Mouse (Mus musculus): ENCODE data around the gene Ccdc92b. TPM values are rescaled to one million over a fixed set of nuclear protein-coding genes. Genes with fewer than 3 reads are reported as not detected.

Ccdc92b gene
- total RNA-seq, 1 experiment from 2014 or later, result 0.05 TPM

DNA sequence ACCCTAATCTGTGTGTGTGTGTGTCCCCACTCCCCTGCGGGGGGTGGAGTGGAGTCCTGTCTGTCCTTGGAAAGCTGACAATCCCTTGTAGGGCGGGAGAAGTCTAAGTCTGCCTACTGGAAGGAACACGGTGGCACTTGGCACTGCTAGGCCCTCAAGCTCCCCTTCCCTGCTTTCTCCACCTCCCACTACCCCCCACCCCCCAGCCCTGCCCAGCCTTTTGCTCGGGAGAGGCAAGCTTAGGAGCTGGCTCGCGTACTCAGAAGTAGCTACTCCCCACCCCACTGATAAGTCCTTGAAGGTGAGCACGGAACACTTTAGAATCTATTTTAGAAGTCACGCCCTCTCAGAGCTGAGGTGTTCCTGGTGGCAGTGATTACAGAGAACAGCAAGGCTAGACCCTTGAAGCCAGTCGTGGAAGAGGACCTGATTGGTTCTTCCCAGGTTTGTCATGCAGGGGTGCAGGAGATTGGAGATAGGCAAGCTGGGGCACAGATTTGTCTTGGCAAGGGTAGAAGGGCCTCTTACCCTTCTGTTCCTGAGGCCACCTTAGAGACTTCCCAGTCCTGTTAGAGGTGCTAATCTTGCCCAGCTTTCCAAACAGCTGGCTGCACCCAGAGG is 19.5 kb downstream of the Ccdc92b start:
- no peak for ATAC-seq (replicated peaks in 1 of 2; ENCODE audit: insufficient read depth in 1 of 2, low FRiP score in 2 of 2, low TSS enrichment in 1 of 2, low read depth in 1 of 2, poor library complexity in 2 of 2, severe bottlenecking in 2 of 2)

- no peak for ATAC-seq (replicated peaks in 1 of 2; ENCODE audit: insufficient read depth in 1 of 2, low FRiP score in 2 of 2, low TSS enrichment in 1 of 2, low read depth in 1 of 2, poor library complexity in 2 of 2, severe bottlenecking in 2 of 2)
Measured at GRCm38 (mm10) chr11:74639628-74640027, 20.2 kb downstream of the Ccdc92b start.

GRCm38 (mm10) chr11:74647966-74648365 is 28.6 kb downstream of the Ccdc92b start:
- peak in 1 of 2 experiments; percentile 6; a peak in 1 of 4 replicates for ATAC-seq (replicated peaks in 1 of 2; ENCODE audit: insufficient read depth in 1 of 2, low FRiP score in 2 of 2, low TSS enrichment in 1 of 2, low read depth in 1 of 2, poor library complexity in 2 of 2, severe bottlenecking in 2 of 2)

DNA sequence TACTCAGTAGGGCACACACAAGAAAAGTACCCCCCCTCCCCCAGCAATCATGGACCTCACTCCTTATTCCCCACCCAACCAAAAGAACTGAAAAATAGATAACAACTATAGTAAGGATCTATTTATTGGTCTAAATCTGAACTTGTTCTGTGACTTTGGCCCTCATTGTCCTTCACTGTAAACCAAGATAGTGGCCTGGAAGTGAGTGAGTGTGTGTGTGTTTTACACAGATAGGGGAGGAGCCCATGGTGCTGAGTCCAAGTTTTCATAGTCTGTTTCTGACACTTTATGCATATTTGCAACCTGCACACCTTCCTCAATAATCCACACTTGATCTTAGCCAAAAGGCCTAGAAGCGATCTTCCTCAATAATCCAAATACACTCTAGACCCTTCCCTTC is 29.3 kb downstream of the Ccdc92b start:
- 0 out of 4 replicates have a peak, but pooled peaks of 1 of the 2 experiments have one; percentile 4 for ATAC-seq (replicated peaks in 1 of 2; ENCODE audit: insufficient read depth in 1 of 2, low FRiP score in 2 of 2, low TSS enrichment in 1 of 2, low read depth in 1 of 2, poor library complexity in 2 of 2, severe bottlenecking in 2 of 2)

GRCm38 (mm10) chr11:74649095-74649646 is 29.8 kb downstream of the Ccdc92b start, which contains the start of gene Cluh:
Gene Cluh (plus strand): TSS chr11:74649495.
- ATAC-seq (replicated peaks in 1 of 2; ENCODE audit: insufficient read depth in 1 of 2, low FRiP score in 2 of 2, low TSS enrichment in 1 of 2, low read depth in 1 of 2, poor library complexity in 2 of 2, severe bottlenecking in 2 of 2), result peak; percentile 93 to 95

DNA sequence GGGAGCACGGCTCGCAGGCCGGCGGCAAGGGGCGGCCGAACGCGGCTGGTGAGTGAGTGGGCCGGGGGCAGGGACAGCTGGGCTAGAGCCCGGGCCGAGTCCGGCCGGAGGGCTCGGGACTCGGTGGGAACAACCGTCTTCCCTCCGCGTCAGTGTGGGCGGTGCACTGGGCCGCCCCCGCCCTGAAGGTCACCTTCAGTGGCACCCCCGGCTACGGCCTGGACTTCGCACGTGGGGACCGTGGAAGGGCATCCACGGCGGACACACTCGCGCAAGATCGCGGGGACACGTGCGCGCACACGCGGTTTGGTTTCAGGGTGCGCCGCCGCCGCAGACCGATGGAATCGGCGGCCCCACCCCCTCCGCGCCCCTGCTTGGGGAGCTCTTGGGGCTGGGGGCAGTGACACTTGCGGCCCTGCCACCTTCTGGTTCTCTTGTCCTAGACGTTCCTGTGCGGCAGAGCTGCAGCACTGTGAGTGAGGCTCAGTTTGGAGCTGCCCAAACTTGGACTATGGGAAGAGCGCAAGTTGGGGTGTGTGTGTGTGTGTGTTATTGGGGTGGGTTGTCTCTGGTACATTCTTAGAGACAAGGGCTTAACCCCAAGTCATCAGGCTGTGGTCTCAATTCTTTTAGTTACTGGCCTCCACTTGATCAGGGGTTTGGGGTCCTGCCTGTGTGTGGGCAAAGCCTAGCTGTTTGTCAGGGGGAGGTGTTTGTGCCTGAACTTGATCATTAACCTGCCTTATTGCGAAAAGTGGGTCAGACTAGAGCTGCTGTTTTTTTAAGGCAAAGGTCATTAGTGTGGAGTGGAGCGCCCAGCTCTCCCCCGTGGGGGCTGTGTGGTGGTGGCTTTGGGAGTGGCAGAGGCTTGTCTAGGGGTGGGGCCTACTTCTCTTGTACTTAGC is 30.5 kb downstream of the Ccdc92b start:
- no peak; a peak in 1 of 4 replicates for ATAC-seq (replicated peaks in 1 of 2; ENCODE audit: insufficient read depth in 1 of 2, low FRiP score in 2 of 2, low TSS enrichment in 1 of 2, low read depth in 1 of 2, poor library complexity in 2 of 2, severe bottlenecking in 2 of 2)

GRCm38 (mm10) chr11:74650576-74651100 is 31.2 kb downstream of the Ccdc92b start:
- no peak for ATAC-seq (replicated peaks in 1 of 2; ENCODE audit: insufficient read depth in 1 of 2, low FRiP score in 2 of 2, low TSS enrichment in 1 of 2, low read depth in 1 of 2, poor library complexity in 2 of 2, severe bottlenecking in 2 of 2)

DNA sequence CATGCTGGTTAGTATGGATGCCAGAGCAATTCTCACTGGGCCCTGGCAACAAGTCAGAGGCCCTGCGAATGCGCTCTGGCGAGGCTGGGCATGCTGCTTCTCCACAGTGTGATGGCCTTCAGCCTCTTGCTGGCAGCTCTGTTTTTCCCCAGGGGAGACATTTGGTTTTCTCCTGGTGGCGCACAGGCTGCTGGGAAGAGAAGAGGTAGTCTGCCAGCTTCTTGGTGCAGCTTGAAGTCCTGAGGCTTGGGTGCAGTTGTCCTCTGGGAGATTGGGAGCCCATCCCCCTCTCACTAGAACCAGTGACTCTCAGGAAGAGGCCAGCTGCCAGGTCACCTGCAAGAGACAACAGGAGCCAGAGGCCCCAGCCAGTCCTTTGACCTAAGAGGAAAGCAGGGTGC is 33.4 kb downstream of the Ccdc92b start:
- ATAC-seq (replicated peaks in 1 of 2; ENCODE audit: insufficient read depth in 1 of 2, low FRiP score in 2 of 2, low TSS enrichment in 1 of 2, low read depth in 1 of 2, poor library complexity in 2 of 2, severe bottlenecking in 2 of 2), result no peak

GRCm38 (mm10) chr11:74653385-74653784 is 34.0 kb downstream of the Ccdc92b start:
- ATAC-seq (replicated peaks in 1 of 2; ENCODE audit: insufficient read depth in 1 of 2, low FRiP score in 2 of 2, low TSS enrichment in 1 of 2, low read depth in 1 of 2, poor library complexity in 2 of 2, severe bottlenecking in 2 of 2), result no peak

DNA sequence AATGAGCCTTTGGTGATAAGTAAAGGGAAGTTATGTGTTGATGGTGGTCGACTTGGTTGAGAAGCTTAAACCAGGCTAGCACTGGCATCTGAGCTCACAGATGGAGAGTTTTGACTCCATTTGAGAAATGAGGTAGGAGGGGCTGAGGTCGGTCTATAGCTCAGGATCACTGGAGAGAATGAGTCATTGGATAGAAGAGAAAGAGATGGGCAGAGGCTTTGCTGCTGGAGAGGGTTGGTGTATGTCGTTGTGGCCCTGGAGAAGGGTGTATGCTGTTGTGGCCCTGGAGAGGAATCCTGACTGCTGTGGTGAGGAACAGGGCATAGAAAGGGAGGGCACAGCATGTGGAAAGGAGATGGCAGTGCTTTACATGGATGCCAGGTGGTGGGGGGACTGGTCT is 36.5 kb downstream of the Ccdc92b start:
- ATAC-seq (replicated peaks in 1 of 2; ENCODE audit: insufficient read depth in 1 of 2, low FRiP score in 2 of 2, low TSS enrichment in 1 of 2, low read depth in 1 of 2, poor library complexity in 2 of 2, severe bottlenecking in 2 of 2), result no peak

GRCm38 (mm10) chr11:74660336-74660735 is 40.9 kb downstream of the Ccdc92b start:
- ATAC-seq (replicated peaks in 1 of 2; ENCODE audit: insufficient read depth in 1 of 2, low FRiP score in 2 of 2, low TSS enrichment in 1 of 2, low read depth in 1 of 2, poor library complexity in 2 of 2, severe bottlenecking in 2 of 2), result no peak

GRCm38 (mm10) chr11:74661641-74662040 is 42.2 kb downstream of the Ccdc92b start:
- ATAC-seq (replicated peaks in 1 of 2; ENCODE audit: insufficient read depth in 1 of 2, low FRiP score in 2 of 2, low TSS enrichment in 1 of 2, low read depth in 1 of 2, poor library complexity in 2 of 2, severe bottlenecking in 2 of 2), result no peak

DNA sequence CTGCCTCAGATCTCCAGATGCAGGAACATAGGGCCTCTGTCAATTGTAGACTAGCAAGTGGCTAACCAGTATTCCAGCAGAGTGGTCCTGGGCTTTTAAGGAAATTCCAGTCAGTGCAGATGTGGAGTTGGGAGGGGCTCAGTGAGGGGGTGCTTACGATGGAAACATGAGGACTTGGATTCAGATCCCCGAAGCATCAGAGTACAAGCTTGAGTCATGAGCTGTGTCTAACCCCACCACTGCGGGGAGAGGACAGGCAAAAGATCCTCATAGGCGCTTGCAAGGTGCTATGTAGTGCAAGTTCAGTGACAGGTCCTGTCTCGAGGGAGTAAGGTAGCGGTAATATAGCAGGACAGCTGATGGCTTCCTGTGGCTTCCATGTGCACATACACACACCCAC is 42.8 kb downstream of the Ccdc92b start:
- no peak for ATAC-seq (replicated peaks in 1 of 2; ENCODE audit: insufficient read depth in 1 of 2, low FRiP score in 2 of 2, low TSS enrichment in 1 of 2, low read depth in 1 of 2, poor library complexity in 2 of 2, severe bottlenecking in 2 of 2)

DNA sequence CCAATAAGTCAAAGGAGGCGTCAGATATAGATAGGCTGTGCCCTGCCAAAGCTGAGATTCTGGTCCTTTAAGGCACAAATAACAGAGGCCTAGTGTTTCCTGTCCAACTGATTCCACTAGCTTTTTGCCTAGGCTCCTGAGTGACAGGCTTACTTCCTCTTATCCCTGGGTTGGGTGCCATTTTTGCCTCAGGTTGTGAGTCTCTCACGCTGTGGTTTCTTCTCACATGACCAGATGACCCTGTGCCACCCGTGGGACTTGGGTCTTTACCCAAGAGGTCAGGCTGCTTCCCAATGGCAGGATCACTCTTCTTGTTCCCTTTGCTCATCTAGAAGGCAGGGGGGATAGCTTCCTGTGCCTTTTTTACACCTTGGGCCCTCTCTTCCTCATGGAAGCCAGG is 44.9 kb downstream of the Ccdc92b start:
- peak in 1 of 2 experiments; percentile 24; a peak in 1 of 4 replicates for ATAC-seq (replicated peaks in 1 of 2; ENCODE audit: insufficient read depth in 1 of 2, low FRiP score in 2 of 2, low TSS enrichment in 1 of 2, low read depth in 1 of 2, poor library complexity in 2 of 2, severe bottlenecking in 2 of 2)

- peak; percentile 35 to 37 for ATAC-seq (replicated peaks in 1 of 2; ENCODE audit: insufficient read depth in 1 of 2, low FRiP score in 2 of 2, low TSS enrichment in 1 of 2, low read depth in 1 of 2, poor library complexity in 2 of 2, severe bottlenecking in 2 of 2)
Measured at GRCm38 (mm10) chr11:74664906-74665305, 45.5 kb downstream of the Ccdc92b start.

DNA sequence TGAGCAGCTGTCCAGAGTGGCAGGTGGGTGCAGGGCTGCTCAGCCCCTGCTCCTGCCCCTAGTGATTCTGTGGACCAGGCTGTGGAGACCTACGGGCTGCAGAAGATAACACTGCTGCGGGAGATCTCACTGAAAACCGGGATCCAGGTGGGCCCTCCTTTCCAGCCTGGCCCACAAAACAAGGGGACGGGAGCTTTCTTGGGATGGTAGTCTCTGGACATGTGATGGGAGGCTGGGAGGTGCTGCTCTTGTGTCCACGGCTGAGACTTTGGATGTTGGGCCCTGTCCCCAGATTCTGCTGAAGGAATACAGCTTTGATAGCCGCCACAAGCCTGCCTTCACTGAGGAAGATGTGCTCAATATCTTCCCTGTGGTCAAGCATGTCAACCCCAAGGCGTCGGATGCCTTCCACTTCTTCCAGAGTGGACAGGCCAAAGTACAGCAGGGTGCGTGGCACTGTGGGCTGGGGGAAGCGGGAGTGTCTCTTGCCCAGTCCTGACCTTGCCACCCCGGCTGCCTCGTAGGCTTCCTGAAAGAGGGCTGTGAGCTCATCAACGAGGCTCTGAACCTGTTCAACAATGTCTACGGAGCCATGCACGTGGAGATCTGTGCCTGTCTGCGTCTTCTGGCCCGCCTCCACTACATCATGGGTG is 46.4 kb downstream of the Ccdc92b start:
- ATAC-seq (replicated peaks in 1 of 2; ENCODE audit: insufficient read depth in 1 of 2, low FRiP score in 2 of 2, low TSS enrichment in 1 of 2, low read depth in 1 of 2, poor library complexity in 2 of 2, severe bottlenecking in 2 of 2), result no peak

GRCm38 (mm10) chr11:74666284-74666652 is 46.9 kb downstream of the Ccdc92b start:
- no peak for ATAC-seq (replicated peaks in 1 of 2; ENCODE audit: insufficient read depth in 1 of 2, low FRiP score in 2 of 2, low TSS enrichment in 1 of 2, low read depth in 1 of 2, poor library complexity in 2 of 2, severe bottlenecking in 2 of 2)
